Mouse (Mus musculus) cerebellum, adult 2 months (tissue): Measurements from ENCODE around the gene Pttg1ip.

Experiments used
- CTCF ChIP-seq: fragments of 200-500 bp; IDR thresholded peaks from 2 replicates; pipeline ENCODE4 v1.5.1; 2011; ENCODE audit warnings: low read depth, mild to moderate bottlenecking, control low read depth, low read length, moderate library complexity, borderline replicate concordance; ENCODE audit not compliant: insufficient read depth
- POLR2A ChIP-seq: fragments of 200-500 bp; IDR thresholded peaks from 2 replicates; pipeline ENCODE4 v1.6.1; 2011; ENCODE audit warnings: low read length, control low read depth, borderline replicate concordance; ENCODE audit not compliant: insufficient read depth

DNA sequence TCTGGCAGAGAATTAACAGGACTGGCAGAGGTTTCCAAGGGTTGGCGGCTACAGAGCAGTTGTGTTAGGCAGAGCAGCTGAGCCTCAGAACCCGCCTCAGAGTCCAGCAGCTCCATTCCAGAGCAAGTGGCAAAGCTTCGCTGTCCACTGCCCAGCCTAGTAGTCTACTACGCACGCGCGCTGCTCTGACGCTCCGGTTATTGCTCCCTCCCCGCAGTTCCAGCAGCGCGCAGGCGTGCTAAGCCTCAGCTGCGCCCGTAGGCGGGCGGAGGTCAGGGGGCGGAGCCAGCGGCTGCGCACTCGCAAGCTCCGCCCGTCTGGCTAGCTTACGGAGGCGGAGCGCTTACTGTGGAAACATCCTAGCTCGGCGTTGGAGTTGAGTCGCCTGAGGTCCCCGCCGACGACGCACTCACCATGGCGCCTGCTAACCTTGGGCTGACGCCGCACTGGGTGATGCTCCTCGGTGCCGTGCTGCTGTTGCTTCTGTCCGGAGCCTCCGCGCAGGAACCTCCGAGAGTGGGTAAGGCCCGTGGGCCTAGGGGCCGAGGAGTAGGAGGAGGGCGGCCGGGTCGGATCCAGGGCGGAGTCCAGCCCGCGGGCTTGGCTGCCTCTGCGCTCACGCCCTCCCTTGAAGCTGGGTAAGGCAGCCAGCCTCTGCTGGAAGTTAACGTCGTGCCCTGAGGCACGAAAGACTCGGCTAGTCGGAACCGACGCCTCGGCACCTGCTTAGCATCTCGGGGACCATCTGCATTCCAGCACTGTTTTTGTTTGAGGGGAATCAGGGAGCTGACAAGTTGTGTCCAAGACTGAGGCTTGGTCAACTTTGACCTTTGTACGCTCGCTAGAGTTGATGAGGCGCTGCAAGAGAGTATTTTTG lies at the start of gene Pttg1ip:
- TF ChIP-seq POLR2A (peak; percentile 95), CTCF (no peak)
